Mouse (Mus musculus): ENCODE results near the gene Tex12.

DNA sequence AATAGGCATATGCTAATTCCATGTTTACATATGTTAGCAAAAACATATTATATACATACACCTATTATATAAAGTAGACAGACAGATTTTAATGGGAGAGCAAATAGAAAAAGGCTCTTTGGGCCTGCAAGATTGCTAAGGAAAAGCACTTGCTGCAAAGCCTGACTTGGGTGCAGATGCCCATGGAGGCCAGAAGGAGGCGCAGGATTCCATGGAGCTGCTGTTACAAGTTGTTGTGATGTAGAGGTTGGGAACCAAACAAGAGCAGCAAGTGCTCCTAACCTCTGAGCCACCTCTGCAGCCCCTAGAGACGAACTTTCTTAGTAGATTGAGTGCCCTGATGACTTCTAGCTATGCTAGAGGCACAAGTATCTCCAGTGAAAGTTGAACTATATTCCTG lies 42.3 kb downstream of the Tex12 start:
- peak; percentile 47; the same call in 1 of the 2 replicates for TF ChIP-seq CTCF (IDR thresholded peaks at IDR 0.05; ENCODE audit: low read depth, low read length)
- no peak for TF ChIP-seq GATA1 (IDR thresholded peaks at IDR 0.05; ENCODE audit: borderline replicate concordance, low read length)
- no peak for TF ChIP-seq TAL1 (conservative IDR thresholded peaks at IDR 0.05; ENCODE audit: low read depth, low read length)
